Mouse (Mus musculus) heart, postnatal 0 days (tissue): ENCODE results near the gene Tmem102.

Source experiments
- CTCF ChIP-seq: IDR thresholded peaks from 2 replicates; pipeline ENCODE4 v1.5.1; 2016; ENCODE audit warnings: antibody characterized with exemption, control low read depth, low read depth
- EP300 ChIP-seq: IDR thresholded peaks from 2 replicates; pipeline ENCODE4 v1.6.1; 2016; ENCODE audit warnings: antibody characterized with exemption, low read depth

GRCm38 (mm10) chr11:69818871-69819270 is 13.4 kb upstream of the Tmem102 start:
- TF ChIP-seq CTCF (no peak), EP300 (no peak)
